Mouse (Mus musculus) midbrain, embryonic 11.5 days (tissue): Measurements from ENCODE around the gene Arhgap45. TPM values are rescaled to one million over a fixed set of nuclear protein-coding genes. Genes with fewer than 3 reads are reported as not detected.

Source experiments
- ATAC-seq: fragments of 200-750 bp; cut with Nextera tagmentation; 2 replicates; pipeline ENCODE4 v1.8.0; 2017; ENCODE audit warnings: moderate TSS enrichment, moderate library complexity; ENCODE audit not compliant: low FRiP score
- DNase-seq: peaks from one replicate; pipeline ENCODE4 v3.0.0; 2015; ENCODE audit warnings: low spot score; ENCODE audit errors: missing footprints
- H3K27ac ChIP-seq: fragments of 300-500 bp; sonication (generic); 2 replicates; pipeline ENCODE4 v1.5.1; 2014; ENCODE audit warnings: low read depth, low read length
- H3K27me3 ChIP-seq: fragments of 300-500 bp; sonication (generic); 2 replicates; pipeline ENCODE4 v1.6.1; 2014; ENCODE audit warnings: mild to moderate bottlenecking, low read length, moderate library complexity, mixed read lengths; ENCODE audit not compliant: control insufficient read depth, insufficient read depth
- H3K36me3 ChIP-seq: fragments of 300-500 bp; sonication (generic); 2 replicates; pipeline ENCODE4 v1.6.1; 2014; ENCODE audit warnings: mild to moderate bottlenecking, low read length, moderate library complexity, mixed read lengths; ENCODE audit not compliant: control insufficient read depth, insufficient read depth
- H3K4me1 ChIP-seq: fragments of 300-500 bp; sonication (generic); 2 replicates; pipeline ENCODE4 v1.6.1; 2014; ENCODE audit warnings: low read length; ENCODE audit not compliant: control insufficient read depth, insufficient read depth
- H3K4me2 ChIP-seq: fragments of 300-500 bp; sonication (generic); 2 replicates; pipeline ENCODE4 v1.6.1; 2014; ENCODE audit warnings: mild to moderate bottlenecking, moderate library complexity
- H3K4me3 ChIP-seq: fragments of 300-500 bp; sonication (generic); 2 replicates; pipeline ENCODE4 v1.5.1; 2014; ENCODE audit warnings: low read depth, low read length
- H3K9ac ChIP-seq: fragments of 300-500 bp; sonication (generic); 2 replicates; pipeline ENCODE4 v1.6.1; 2014; ENCODE audit warnings: low read length
- H3K9me3 ChIP-seq: fragments of 300-500 bp; sonication (generic); 2 replicates; pipeline ENCODE4 v1.6.1; 2016; ENCODE audit warnings: low read length; ENCODE audit not compliant: control insufficient read depth
- WGBS: fragments of 180-500 bp; shearing (Covaris S2); extraction: QIAGEN DNeasy Blood & Tissue Kit; methylation state at CpG from one replicate; pipeline ENCODE4 v1.1.7; 2014; 5-methylcytosine and 5-hydroxymethylcytosine counted together
- polyA plus RNA-seq: library from polyadenylated mRNA; unstranded; fragments of >200 nt; fragmentation: Nextera tagmentation; extraction: Ambion mirVana; gene quantifications from 2 replicates; pipeline ENCODE4 v1.2.1, GENCODE M21; 2014

Gene Arhgap45
- polyA plus RNA-seq, 1 experiment from 2014 or later, result 3.8 TPM

GRCm38 (mm10) chr10:80002829-80003228, 13.6 kb upstream of the Arhgap45 start:
- H3K9ac ChIP-seq, result no peak overlapping the region
- peaks cover 13% of the 10 kb centered on the region for H3K27me3 ChIP-seq
- H3K9me3 ChIP-seq, result no peaks in the 10 kb centered on the region
- H3K27ac ChIP-seq, result no peak overlapping the region
- ATAC-seq (no peak), DNase-seq (no peak)
- no peak overlapping the region for H3K4me3 ChIP-seq
- H3K4me2 ChIP-seq, result no peak overlapping the region
- 22% methylated on average over 21 of the region's 21 CpGs for WGBS
- peaks cover 3% of the 10 kb centered on the region for H3K4me1 ChIP-seq
- H3K36me3 ChIP-seq, result no peaks in the 10 kb centered on the region

- ATAC-seq (no peak), DNase-seq (no peak)
- Histone ChIP-seq H3K4me1 (no peaks in the 10 kb centered on the region), H3K9me3 (no peaks in the 10 kb centered on the region), H3K27ac (no peak overlapping the region), H3K4me3 (no peak overlapping the region), H3K4me2 (no peak overlapping the region), H3K9ac (no peak overlapping the region), H3K36me3 (no peaks in the 10 kb centered on the region), H3K27me3 (peaks cover 10% of the 10 kb centered on the region)
- 55% methylated on average over 9 of the region's 9 CpGs for WGBS
Observed at GRCm38 (mm10) chr10:80003374-80004232, 12.8 kb upstream of the Arhgap45 start.

GRCm38 (mm10) chr10:80004233-80004705, 12.2 kb upstream of the Arhgap45 start:
- Histone ChIP-seq H3K4me3 (no peak overlapping the region), H3K9ac (no peak overlapping the region), H3K27ac (no peak overlapping the region), H3K36me3 (no peaks in the 10 kb centered on the region), H3K4me2 (no peak overlapping the region), H3K4me1 (no peaks in the 10 kb centered on the region), H3K27me3 (peaks cover 8% of the 10 kb centered on the region; the same call in 1 of the 2 replicates), H3K9me3 (no peaks in the 10 kb centered on the region)
- no peak for DNase-seq
- ATAC-seq, result no peak
- WGBS, result 90% methylated on average over 8 of the region's 8 CpGs

- ATAC-seq (no peak), DNase-seq (no peak)
- no peak overlapping the region for H3K9ac ChIP-seq
- no peak overlapping the region for H3K4me3 ChIP-seq
- no peak overlapping the region for H3K4me2 ChIP-seq
- peaks cover 12% of the 10 kb centered on the region for H3K9me3 ChIP-seq
- no peak overlapping the region for H3K27ac ChIP-seq
- 86% methylated on average over 6 of the region's 6 CpGs for WGBS
- H3K4me1 ChIP-seq, result no peaks in the 10 kb centered on the region
- no peaks in the 10 kb centered on the region for H3K36me3 ChIP-seq
- H3K27me3 ChIP-seq, result peaks cover 35% of the 10 kb centered on the region
Observed at GRCm38 (mm10) chr10:80011740-80012139, 4.7 kb upstream of the Arhgap45 start.

- no peak overlapping the region for H3K4me2 ChIP-seq
- H3K9ac ChIP-seq, result no peak overlapping the region
- H3K36me3 ChIP-seq, result no peaks in the 10 kb centered on the region
- no peak for DNase-seq
- H3K27me3 ChIP-seq, result peaks cover 37% of the 10 kb centered on the region
- no peak overlapping the region for H3K27ac ChIP-seq
- WGBS, result 30% methylated on average over 25 of the region's 25 CpGs
- ATAC-seq, result no peak
- peaks cover 12% of the 10 kb centered on the region for H3K9me3 ChIP-seq
- H3K4me3 ChIP-seq, result no peak overlapping the region
- H3K4me1 ChIP-seq, result no peaks in the 10 kb centered on the region
Observed at GRCm38 (mm10) chr10:80013609-80014008, 2.8 kb upstream of the Arhgap45 start.

- H3K27ac ChIP-seq, result no peak overlapping the region
- H3K4me1 ChIP-seq, result peaks cover 4% of the 10 kb centered on the region; the same call in 1 of the 2 replicates
- H3K4me3 ChIP-seq, result no peak overlapping the region
- WGBS, result 25% methylated on average over 28 of the region's 28 CpGs
- DNase-seq, result no peak
- ATAC-seq, result no peak
- H3K27me3 ChIP-seq, result peaks cover 42% of the 10 kb centered on the region
- H3K4me2 ChIP-seq, result no peak overlapping the region
- no peak overlapping the region for H3K9ac ChIP-seq
- peaks cover 11% of the 10 kb centered on the region for H3K9me3 ChIP-seq
- no peaks in the 10 kb centered on the region for H3K36me3 ChIP-seq
Observed at GRCm38 (mm10) chr10:80014484-80015290, 1.8 kb upstream of the Arhgap45 start.

GRCm38 (mm10) chr10:80015583-80015982, 870 bp upstream of the Arhgap45 start:
- peaks cover 6% of the 10 kb centered on the region; the same call in 1 of the 2 replicates for H3K4me1 ChIP-seq
- H3K9ac ChIP-seq, result no peak overlapping the region
- 87% methylated on average over 10 of the region's 10 CpGs for WGBS
- H3K9me3 ChIP-seq, result peaks cover 4% of the 10 kb centered on the region
- H3K27me3 ChIP-seq, result peaks cover 46% of the 10 kb centered on the region
- no peak for DNase-seq
- H3K4me2 ChIP-seq, result no peak overlapping the region
- H3K4me3 ChIP-seq, result no peak overlapping the region
- ATAC-seq, result no peak
- no peaks in the 10 kb centered on the region for H3K36me3 ChIP-seq
- H3K27ac ChIP-seq, result no peak overlapping the region

GRCm38 (mm10) chr10:80016931-80017330, 478 bp downstream of the Arhgap45 start:
- no peak overlapping the region for H3K4me3 ChIP-seq
- WGBS, result 89% methylated on average over 10 of the region's 10 CpGs

GRCm38 (mm10) chr10:80017361-80017760, 908 bp downstream of the Arhgap45 start:
- Histone ChIP-seq H3K36me3 (no peaks in the 10 kb centered on the region), H3K4me1 (peaks cover 6% of the 10 kb centered on the region; the same call in 1 of the 2 replicates), H3K9me3 (no peaks in the 10 kb centered on the region), H3K4me3 (no peak overlapping the region), H3K9ac (no peak overlapping the region), H3K27ac (no peak overlapping the region), H3K4me2 (no peak overlapping the region), H3K27me3 (peaks cover 42% of the 10 kb centered on the region)
- DNase-seq, result no peak
- no peak for ATAC-seq
- 69% methylated on average over 3 of the region's 3 CpGs for WGBS

More at GRCm38 (mm10) chr10:80016931-80017330, 478 bp downstream of the Arhgap45 start:
- peaks cover 6% of the 10 kb centered on the region; the same call in 1 of the 2 replicates for H3K4me1 ChIP-seq
- H3K27me3 ChIP-seq, result peaks cover 44% of the 10 kb centered on the region
- H3K36me3 ChIP-seq, result no peaks in the 10 kb centered on the region
- no peak overlapping the region for H3K9ac ChIP-seq
- no peak overlapping the region for H3K4me2 ChIP-seq
- DNase-seq, result no peak
- H3K27ac ChIP-seq, result no peak overlapping the region
- ATAC-seq, result no peak
- H3K9me3 ChIP-seq, result no peaks in the 10 kb centered on the region
